Mouse (Mus musculus) kidney, adult 10 weeks (tissue): Measurements from ENCODE around the gene 2310057M21Rik. TPM values are rescaled to one million over a fixed set of nuclear protein-coding genes. Genes with fewer than 3 reads are reported as not detected.

Experiments used
- polyA plus RNA-seq: library from polyadenylated mRNA; stranded (reverse); fragments of 350-450 nt; fragmentation: Illumina TruSeq; extraction: RNeasy Lipid Tissue Mini Kit (QIAGEN cat#74804); gene quantifications from one replicate; pipeline ENCODE4 v1.2.3, GENCODE M21; 2014; ENCODE audit warnings: low read depth, low replicate concordance

The 2310057M21Rik gene
- polyA plus RNA-seq = 3.6 TPM

GRCm38 (mm10) chr7:131362615-131363300, at the start of gene 2310057M21Rik:
Gene 2310057M21Rik, minus strand, starts transcription at chr7:131362759.

GRCm38 (mm10) chr7:131410416-131411058, 48.0 kb upstream of the 2310057M21Rik start, which contains the start of the genes Ikzf5 and Acadsb:
Gene Ikzf5, minus strand, starts transcription at chr7:131410521.
Gene Acadsb, plus strand, starts transcription at chr7:131410601.

GRCm38 (mm10) chr7:131370648-131371469, 8.3 kb upstream of the 2310057M21Rik start, which contains the start of gene Pstk:
Gene Pstk, plus strand, starts transcription at chr7:131371141.

GRCm38 (mm10) chr7:131333564-131333963, 29.0 kb downstream of the 2310057M21Rik start, which contains the start of gene Fam24a:
Gene Fam24a, plus strand, starts transcription at chr7:131333864.

GRCm38 (mm10) chr7:131329416-131329815, 33.1 kb downstream of the 2310057M21Rik start, which contains the start of gene Fam24b:
Gene Fam24b, minus strand, starts transcription at chr7:131329516.

GRCm38 (mm10) chr7:131322192-131322591, 40.4 kb downstream of the 2310057M21Rik start, which contains the start of gene Cuzd1:
Gene Cuzd1, minus strand, starts transcription at chr7:131322292.

Other genes starting within 250 kb of the 2310057M21Rik start
- not detected for gene 4933402N03Rik, start 216.4 kb downstream of the 2310057M21Rik start, polyA plus RNA-seq
- gene 5430419D17Rik, start 188.4 kb downstream of the 2310057M21Rik start, polyA plus RNA-seq = not detected
- 0.57 TPM for gene Cuzd1, start 40.5 kb downstream of the 2310057M21Rik start, polyA plus RNA-seq
- gene Fam24b, start 33.2 kb downstream of the 2310057M21Rik start, polyA plus RNA-seq = not detected
- not detected for gene Fam24a, start 28.9 kb downstream of the 2310057M21Rik start, polyA plus RNA-seq
- gene Pstk, start 8.4 kb upstream of the 2310057M21Rik start, polyA plus RNA-seq = 44.8 TPM
- gene Ikzf5, start 47.8 kb upstream of the 2310057M21Rik start, polyA plus RNA-seq = 23.4 TPM
- gene Acadsb, start 47.8 kb upstream of the 2310057M21Rik start, polyA plus RNA-seq = 659 TPM
- not detected for gene Hmx3, start 180.1 kb upstream of the 2310057M21Rik start, polyA plus RNA-seq
- gene Hmx2, start 186.0 kb upstream of the 2310057M21Rik start, polyA plus RNA-seq = 3.8 TPM
- 17.3 TPM for gene Bub3, start 197.5 kb upstream of the 2310057M21Rik start, polyA plus RNA-seq